9 mouse cellular contexts compared by ENCODE assay signal in the genomic region with DNA sequence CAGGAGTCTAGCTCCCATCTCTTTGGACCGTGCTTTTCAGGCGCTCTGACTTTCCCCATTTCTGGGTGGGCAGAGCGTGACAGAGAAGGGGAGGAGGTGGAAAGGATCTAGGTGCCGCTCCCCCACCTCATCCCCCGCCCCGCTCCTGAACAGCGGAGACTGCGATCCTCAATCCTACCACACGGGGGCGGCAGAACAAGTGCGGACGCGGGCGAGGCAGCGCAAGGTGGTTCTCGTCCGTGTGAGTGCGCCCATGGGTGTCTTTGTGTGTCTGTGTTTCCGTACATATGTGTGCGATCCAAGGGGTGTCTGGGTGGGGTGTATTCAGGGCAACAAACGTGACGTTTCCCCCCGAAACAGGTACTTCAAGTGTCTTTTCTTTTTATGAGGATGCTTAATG. TPM values are rescaled to one million over a fixed set of nuclear protein-coding genes. Genes with fewer than 3 reads are reported as not detected.
DNase-seq lines count a peak whose midpoint lies in the region; ATAC-seq lines count a peak whose summit lies in the region.
"Had no signal": no experiment of that assay in that cellular context is flagged by ENCODE, and none has a peak within 500 bp of the region (broad histone marks: within the 10 kb centered on the region; RNA-seq: fewer than 3 reads in every experiment).

No protein-coding gene starts in this region.

- peaks cover 61% of the 10 kb centered on the region for H3K27me3 ChIP-seq in intestine, embryonic 15.5 days (replicated peaks)
- H3K27me3 ChIP-seq in limb, embryonic 11.5 days (ENCODE audit: control insufficient read depth, insufficient read depth, low read length), result peaks cover 48% of the 10 kb centered on the region
- H3K27me3 ChIP-seq in midbrain, embryonic 16.5 days (ENCODE audit: control insufficient read depth, insufficient read depth, low read depth, low read length), result peaks cover 33% of the 10 kb centered on the region

- 0 out of 2 replicates have a peak overlapping the region, but pooled peaks have one; percentile 15 for H3K4me2 ChIP-seq in intestine, embryonic 15.5 days (replicated peaks)
- H3K4me2 ChIP-seq in limb, embryonic 11.5 days (ENCODE audit: low read depth, severe bottlenecking), result no peak overlapping the region
- H3K4me2 ChIP-seq in midbrain, embryonic 16.5 days (ENCODE audit: low read length), result peak overlapping the region; percentile 55
- H3K4me2 ChIP-seq: stomach, embryonic 15.5 days had no signal

- no peaks in the 10 kb centered on the region for H3K9me3 ChIP-seq in intestine, embryonic 15.5 days
- H3K9me3 ChIP-seq in limb, embryonic 11.5 days (ENCODE audit: control insufficient read depth, low read length), result no peaks in the 10 kb centered on the region
- H3K9me3 ChIP-seq in midbrain, embryonic 16.5 days (replicated peaks; ENCODE audit: control insufficient read depth, low read length, poor library complexity, severe bottlenecking), result no peaks in the 10 kb centered on the region
- H3K9me3 ChIP-seq: stomach, embryonic 15.5 days had no signal

- no peak overlapping the region for H3K27ac ChIP-seq in intestine, embryonic 15.5 days
- no peak overlapping the region for H3K27ac ChIP-seq in limb, embryonic 11.5 days (replicated peaks; ENCODE audit: low read depth, low read length)
- H3K27ac ChIP-seq in midbrain, embryonic 16.5 days (ENCODE audit: low read length), result no peak overlapping the region
- H3K27ac ChIP-seq: stomach, embryonic 15.5 days had no signal

- DNase-seq in urinary bladder, adult 2 months (ENCODE audit: low spot score), result peak; percentile 67
- DNase-seq in urinary bladder, postnatal 10 days (ENCODE audit: low spot score), result no peak
- DNase-seq in cerebellum, postnatal 4 days (ENCODE audit: low spot score in 2 of 2), result peak; percentile 88 to 91
- peak; percentile 28 to 41 for DNase-seq in gastrocnemius, adult 8-10 months (ENCODE audit: low spot score in 2 of 2)
- peak; percentile 88 for DNase-seq in limb, embryonic 11.5 days (ENCODE audit: low spot score)
- peak; percentile 81 to 90 for DNase-seq in spleen, postnatal 10 days (ENCODE audit: low spot score in 2 of 2)

- ATAC-seq in intestine, embryonic 15.5 days, result peak; percentile 26; the same call in 1 of the 2 replicates
- no peak for ATAC-seq in limb, embryonic 11.5 days (ENCODE audit: insufficient number of reproducible peaks, low FRiP score, low TSS enrichment, low read depth)
- no peak for ATAC-seq in midbrain, embryonic 16.5 days

- under 1% methylated on average over 23 of the region's 23 CpGs for WGBS in intestine, embryonic 15.5 days
- WGBS in limb, embryonic 11.5 days, result 1% methylated on average over 23 of the region's 23 CpGs
- WGBS in midbrain, embryonic 16.5 days, result under 1% methylated on average over 23 of the region's 23 CpGs

- 0 out of 2 replicates have a peak overlapping the region, but pooled peaks have one; percentile 16 for H3K4me3 ChIP-seq in intestine, embryonic 15.5 days (replicated peaks)
- no peak overlapping the region for H3K4me3 ChIP-seq in limb, embryonic 11.5 days (ENCODE audit: low read depth, low read length)
- peak overlapping the region; percentile 33 for H3K4me3 ChIP-seq in midbrain, embryonic 16.5 days (ENCODE audit: low read depth, low read length)
- H3K4me3 ChIP-seq: stomach, embryonic 15.5 days had no signal

- H3K36me3 ChIP-seq in intestine, embryonic 15.5 days, result no peaks in the 10 kb centered on the region
- no peaks in the 10 kb centered on the region for H3K36me3 ChIP-seq in limb, embryonic 11.5 days (ENCODE audit: control insufficient read depth, insufficient read depth, low read length)
- no peaks in the 10 kb centered on the region for H3K36me3 ChIP-seq in midbrain, embryonic 16.5 days (ENCODE audit: control insufficient read depth, insufficient read depth, low read length)
- H3K36me3 ChIP-seq: stomach, embryonic 15.5 days had no signal

- peaks cover 8% of the 10 kb centered on the region; the same call in 1 of the 2 replicates for H3K4me1 ChIP-seq in intestine, embryonic 15.5 days (replicated peaks)
- H3K4me1 ChIP-seq in limb, embryonic 11.5 days (ENCODE audit: control insufficient read depth, insufficient read depth, low read length), result peaks cover 4% of the 10 kb centered on the region; the same call in 1 of the 2 replicates
- peaks cover 13% of the 10 kb centered on the region for H3K4me1 ChIP-seq in midbrain, embryonic 16.5 days (ENCODE audit: control insufficient read depth, insufficient read depth, low read length)

- H3K9ac ChIP-seq in intestine, embryonic 15.5 days, result no peak overlapping the region
- H3K9ac ChIP-seq in limb, embryonic 11.5 days (ENCODE audit: low read length), result no peak overlapping the region
- H3K9ac ChIP-seq in midbrain, embryonic 16.5 days (ENCODE audit: low read depth, low read length), result peak overlapping the region; percentile 43
- H3K9ac ChIP-seq: stomach, embryonic 15.5 days had no signal

RNA-seq across cellular contexts. Expression of a gene that starts 1.1 kb away (rescaled TPM):
- 0.08 and 0.15 TPM in 2 replicates for polyA plus RNA-seq in urinary bladder, adult 2 months (2012; rRNA removed)
- total RNA-seq in gastrocnemius, adult 8-10 months (2022), result not detected
- polyA plus RNA-seq in intestine, embryonic 15.5 days (2015; fragmentation: Nextera tagmentation; extraction: Ambion mirVana), result 0.66 and 0.85 TPM in 2 replicates
- polyA plus RNA-seq in limb, embryonic 11.5 days (2014; fragmentation: Nextera tagmentation; extraction: Ambion mirVana), result not detected in 2 replicates
- polyA plus RNA-seq in midbrain, embryonic 16.5 days (2015; fragmentation: Nextera tagmentation; extraction: Ambion mirVana), result 12.6 and 15.6 TPM in 2 replicates

RNA-seq across cellular contexts. Expression of a gene that starts 20.8 kb away (rescaled TPM):
- 96.2 and 118 TPM in 2 replicates for polyA plus RNA-seq in urinary bladder, adult 2 months (2012; rRNA removed)
- total RNA-seq in gastrocnemius, adult 8-10 months (2022), result 10 to 100 TPM; 15.4 to 22.0 (median 17.8) TPM
- 230 and 242 TPM in 2 replicates for polyA plus RNA-seq in intestine, embryonic 15.5 days (2015; fragmentation: Nextera tagmentation; extraction: Ambion mirVana)
- 135 and 145 TPM in 2 replicates for polyA plus RNA-seq in limb, embryonic 11.5 days (2014; fragmentation: Nextera tagmentation; extraction: Ambion mirVana)
- 296 and 303 TPM in 2 replicates for polyA plus RNA-seq in midbrain, embryonic 16.5 days (2015; fragmentation: Nextera tagmentation; extraction: Ambion mirVana)

RNA-seq across cellular contexts. Expression of a gene that starts 37.3 kb away (rescaled TPM):
- 62.3 and 66.6 TPM in 2 replicates for polyA plus RNA-seq in urinary bladder, adult 2 months (2012; rRNA removed)
- total RNA-seq in gastrocnemius, adult 8-10 months (2022), result 10 to 100 TPM; 62.4 to 85.5 (median 72.4) TPM
- polyA plus RNA-seq in intestine, embryonic 15.5 days (2015; fragmentation: Nextera tagmentation; extraction: Ambion mirVana), result 99.9 and 111 TPM in 2 replicates
- polyA plus RNA-seq in limb, embryonic 11.5 days (2014; fragmentation: Nextera tagmentation; extraction: Ambion mirVana), result 104 and 114 TPM in 2 replicates
- 136 and 144 TPM in 2 replicates for polyA plus RNA-seq in midbrain, embryonic 16.5 days (2015; fragmentation: Nextera tagmentation; extraction: Ambion mirVana)

RNA-seq across cellular contexts. Expression of a gene that starts 38.3 kb away (rescaled TPM):
- 45.8 and 50.9 TPM in 2 replicates for polyA plus RNA-seq in urinary bladder, adult 2 months (2012; rRNA removed)
- total RNA-seq in gastrocnemius, adult 8-10 months (2022), result 10 to 100 TPM; 15.9 to 18.1 (median 17.0) TPM
- polyA plus RNA-seq in intestine, embryonic 15.5 days (2015; fragmentation: Nextera tagmentation; extraction: Ambion mirVana), result 41.1 and 42.8 TPM in 2 replicates
- polyA plus RNA-seq in limb, embryonic 11.5 days (2014; fragmentation: Nextera tagmentation; extraction: Ambion mirVana), result 26.4 and 32.6 TPM in 2 replicates
- polyA plus RNA-seq in midbrain, embryonic 16.5 days (2015; fragmentation: Nextera tagmentation; extraction: Ambion mirVana), result 34.7 and 37.9 TPM in 2 replicates

RNA-seq across cellular contexts. Expression of a gene that starts 46.9 kb away (rescaled TPM):
- 6.2 and 8.3 TPM in 2 replicates for polyA plus RNA-seq in urinary bladder, adult 2 months (2012; rRNA removed)
- 1 to 10 TPM; 1.8 to 7.5 (median 6.2) TPM for total RNA-seq in gastrocnemius, adult 8-10 months (2022)
- polyA plus RNA-seq in intestine, embryonic 15.5 days (2015; fragmentation: Nextera tagmentation; extraction: Ambion mirVana), result 0.34 and 0.42 TPM in 2 replicates
- 0.16 and 0.52 TPM in 2 replicates for polyA plus RNA-seq in limb, embryonic 11.5 days (2014; fragmentation: Nextera tagmentation; extraction: Ambion mirVana)
- polyA plus RNA-seq in midbrain, embryonic 16.5 days (2015; fragmentation: Nextera tagmentation; extraction: Ambion mirVana), result 0.25 and 0.41 TPM in 2 replicates
